Mouse (Mus musculus): ENCODE data around the gene Gm14692.
"Not testable (repeated sequence)": the region's sequence is repeated elsewhere in the genome, so short reads cannot be mapped to it uniquely, and the experiment has no call there.

The Gm14692 gene

GRCm38 (mm10) chrX:67695398-67695797, at the start of gene Gm14692:
TSS of gene Gm14692 (plus strand) at chrX:67695698.
- not testable (repeated sequence) for H3K27me3 ChIP-seq (ENCODE audit: control insufficient read depth, insufficient read depth, low read length, poor library complexity, severe bottlenecking); H3K36me3 ChIP-seq (ENCODE audit: control insufficient read depth, insufficient read depth, low read length, poor library complexity, severe bottlenecking); DNase-seq (ENCODE audit: low read depth, low spot score)

- H3K27me3 ChIP-seq (ENCODE audit: control insufficient read depth, insufficient read depth, low read length, poor library complexity, severe bottlenecking); DNase-seq (ENCODE audit: low read depth, low spot score); H3K36me3 ChIP-seq (ENCODE audit: control insufficient read depth, insufficient read depth, low read length, poor library complexity, severe bottlenecking): not testable (repeated sequence)
Observed at GRCm38 (mm10) chrX:67693462-67693861, 2.0 kb upstream of the Gm14692 start, which contains the start of gene Gm1140. TSS of gene Gm1140 (minus strand) at chrX:67693562.

All from splenic B cell, adult 2 months (primary cell).